Comparison of ENCODE assay signal across 8 mouse cellular contexts in the genomic region with DNA sequence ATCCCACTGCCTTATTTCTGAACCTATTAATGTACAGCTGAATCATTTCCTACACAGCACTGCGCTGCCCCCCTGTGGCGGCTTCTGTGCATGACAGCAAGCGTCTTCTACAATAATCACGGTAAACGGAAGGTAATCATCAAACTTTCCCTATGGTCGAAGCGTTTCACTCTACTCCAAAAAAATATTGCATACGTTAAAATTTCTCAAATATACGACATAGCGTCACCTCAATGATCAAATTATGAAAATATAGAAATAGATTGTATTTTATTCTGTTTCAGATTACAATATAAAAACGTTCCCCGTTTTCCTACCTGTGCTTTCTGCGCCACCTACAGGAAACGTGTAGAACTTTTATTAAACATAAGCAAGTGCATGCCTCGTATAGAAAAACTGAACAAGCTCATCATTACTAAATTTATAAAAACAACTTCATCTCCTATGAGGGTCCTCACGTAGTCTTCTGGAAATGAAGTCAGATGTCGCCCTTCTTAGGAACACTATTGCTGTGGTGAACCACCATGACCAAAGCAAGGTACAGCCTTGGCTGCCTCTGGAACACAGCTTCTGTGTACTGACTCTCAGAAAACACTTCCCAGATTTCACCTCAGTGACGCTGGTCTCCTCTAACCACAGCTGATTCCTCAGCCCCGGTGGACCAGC. TPM values are rescaled to one million over a fixed set of nuclear protein-coding genes. Genes with fewer than 3 reads are reported as not detected.
DNase-seq lines count a peak whose midpoint lies in the region; ATAC-seq and TF ChIP-seq lines count a peak whose summit lies in the region.

No protein-coding gene starts in this region.

- no peak overlapping the region for H3K9ac ChIP-seq in midbrain, embryonic 12.5 days (replicated peaks)

- H3K27me3 ChIP-seq in testis, adult 2 months (ENCODE audit: control insufficient read depth, insufficient read depth, low read length) = no peaks in the 10 kb centered on the region
- no peaks in the 10 kb centered on the region for H3K27me3 ChIP-seq in midbrain, embryonic 12.5 days
- H3K27me3 ChIP-seq in spleen, adult 2 months (ENCODE audit: control insufficient read depth, insufficient read depth, low read length) = no peaks in the 10 kb centered on the region

- peak overlapping the region; percentile 38 for H3K4me2 ChIP-seq in midbrain, embryonic 12.5 days (replicated peaks)

- H3K9me3 ChIP-seq in midbrain, embryonic 12.5 days = no peaks in the 10 kb centered on the region

- H3K4me1 ChIP-seq in testis, adult 2 months (ENCODE audit: control insufficient read depth, insufficient read depth, low read length) = no peaks in the 10 kb centered on the region
- no peaks in the 10 kb centered on the region for H3K4me1 ChIP-seq in midbrain, embryonic 12.5 days
- H3K4me1 ChIP-seq in spleen, adult 2 months (ENCODE audit: control insufficient read depth, insufficient read depth, insufficient read length) = no peaks in the 10 kb centered on the region

- no peak for TF ChIP-seq POLR2A in testis, adult 2 months (IDR thresholded peaks at IDR 0.05; ENCODE audit: control insufficient read depth, low read depth, low read length)
- TF ChIP-seq POLR2A in spleen, adult 2 months (IDR thresholded peaks at IDR 0.05; ENCODE audit: low read depth, low read length) = no peak

- ATAC-seq in midbrain, embryonic 12.5 days (ENCODE audit: low FRiP score, low read depth) = peak; percentile 82

- intact Hi-C loops in gastrocnemius, postnatal 36 days (cut with DNase I) = no loop called here
- intact Hi-C loops in left cerebral cortex, postnatal 4 days (cut with DNase I) = loop anchor here (10.0 kb wide), 1 partner anchor 1073 kb away; the partner anchor contains the start of gene Gja1

- H3K27ac ChIP-seq in testis, adult 2 months (ENCODE audit: control insufficient read depth, insufficient read depth, low read depth, low read length) = no peak overlapping the region
- no peak overlapping the region for H3K27ac ChIP-seq in midbrain, embryonic 12.5 days (replicated peaks)
- no peak overlapping the region for H3K27ac ChIP-seq in spleen, adult 2 months (ENCODE audit: insufficient read depth, low read length)

- H3K36me3 ChIP-seq in testis, adult 2 months (ENCODE audit: control insufficient read depth, insufficient read depth, low read length) = no peaks in the 10 kb centered on the region
- no peaks in the 10 kb centered on the region for H3K36me3 ChIP-seq in midbrain, embryonic 12.5 days
- H3K36me3 ChIP-seq in spleen, adult 2 months (ENCODE audit: control insufficient read depth, insufficient read depth, low read length) = no peaks in the 10 kb centered on the region

- no peak overlapping the region for H3K4me3 ChIP-seq in testis, adult 2 months (ENCODE audit: control insufficient read depth, low read depth, low read length)
- peak overlapping the region; percentile 21; the same call in 1 of the 2 replicates for H3K4me3 ChIP-seq in midbrain, embryonic 12.5 days
- no peak overlapping the region for H3K4me3 ChIP-seq in spleen, adult 2 months (ENCODE audit: extremely low read depth, insufficient read depth, insufficient read length)

- TF ChIP-seq CTCF in testis, adult 2 months (IDR thresholded peaks at IDR 0.05; ENCODE audit: control insufficient read depth, insufficient read depth, insufficient replicate concordance, low read depth, low read length) = peak; percentile 80; the same call in 1 of the 2 replicates
- TF ChIP-seq CTCF in spleen, adult 2 months (IDR thresholded peaks at IDR 0.05; ENCODE audit: extremely low read depth, insufficient read depth, insufficient read length, insufficient replicate concordance) = peak; percentile 73; the same call in 1 of the 2 replicates

- no peak for DNase-seq in testis, postnatal 14 days (ENCODE audit: low spot score)
- DNase-seq in embryo, embryonic 11.5 days (ENCODE audit: low read depth, low spot score) = peak; percentile 67
- DNase-seq in gastrocnemius, postnatal 36 days = peak; percentile 51 to 58
- peak; percentile 79 for DNase-seq in kidney, adult 18-20 months
- peak; percentile 87 for DNase-seq in left cerebral cortex, postnatal 4 days
- peak; percentile 48 to 74 for DNase-seq in spleen, adult 2 months (ENCODE audit: low read depth in 1 of 2, low spot score in 2 of 2)

- WGBS in midbrain, embryonic 12.5 days = 6% methylated on average over 19 of the region's 19 CpGs
- WGBS in spleen, adult 2 months = 6% methylated on average over 19 of the region's 19 CpGs

RNA-seq across cellular contexts. Expression of gene Hsf2, which starts 38.0 kb away (rescaled TPM):
- 14.3 and 16.4 TPM in 2 replicates for polyA plus RNA-seq in testis, adult 2 months (2012; rRNA removed)
- 10 to 100 TPM; 21.3 to 28.4 TPM for total RNA-seq in gastrocnemius, postnatal 36 days (2021)
- total RNA-seq in left cerebral cortex, postnatal 4 days (2021) = 10 to 100 TPM; 47.3 to 50.1 TPM
- 94.3 and 101 TPM in 2 replicates for polyA plus RNA-seq in midbrain, embryonic 12.5 days (2016; fragmentation: Nextera tagmentation; extraction: Ambion mirVana)
- 1.2 TPM in 2 replicates for polyA plus RNA-seq in spleen, adult 2 months (2012; rRNA removed)
